Comparison of ENCODE assay signal across 8 mouse cellular contexts in genomic region chr4:133633332-133634042, GRCm38 (mm10). TPM values are rescaled to one million over a fixed set of nuclear protein-coding genes. Genes with fewer than 3 reads are reported as not detected.
A peak's percentile ranks its signal among the peaks of the same experiment; 100 is the strongest.
DNase-seq lines count a peak whose midpoint lies in the region; ATAC-seq and TF ChIP-seq lines count a peak whose summit lies in the region.

No protein-coding gene starts in this region.

- peak; percentile 84; the same call in 1 of the 2 replicates for ATAC-seq in cerebellum, adult (ENCODE audit: insufficient number of reproducible peaks, low FRiP score, low TSS enrichment)
- peak; percentile 95 for ATAC-seq in forebrain, embryonic 14.5 days
- ATAC-seq in neutrophil, adult 5-6 weeks (ENCODE audit: extremely low read depth, insufficient number of reproducible peaks, low FRiP score, poor library complexity, severe bottlenecking) = peak; percentile 77

- peaks cover 57% of the 10 kb centered on the region for H3K4me1 ChIP-seq in E14TG2a.4 (replicated peaks; ENCODE audit: low read depth, low read length)
- peaks cover 8% of the 10 kb centered on the region for H3K4me1 ChIP-seq in forebrain, embryonic 14.5 days (ENCODE audit: control insufficient read depth, insufficient read depth, low read length)
- peaks cover 12% of the 10 kb centered on the region for H3K4me1 ChIP-seq in lung, adult 2 months (ENCODE audit: control insufficient read depth, insufficient read depth, low read length)

- H3K9ac ChIP-seq in forebrain, embryonic 14.5 days (ENCODE audit: low read length) = peak overlapping the region; percentile 78

- no peaks in the 10 kb centered on the region for H3K27me3 ChIP-seq in E14TG2a.4 (ENCODE audit: insufficient read depth, low read length)
- H3K27me3 ChIP-seq in forebrain, embryonic 14.5 days (replicated peaks; ENCODE audit: control insufficient read depth, insufficient read depth, low read length) = no peaks in the 10 kb centered on the region

- peaks cover 29% of the 10 kb centered on the region for H3K36me3 ChIP-seq in E14TG2a.4 (ENCODE audit: insufficient read depth, low read length)
- H3K36me3 ChIP-seq in forebrain, embryonic 14.5 days (ENCODE audit: control insufficient read depth, insufficient read depth, low read length) = no peaks in the 10 kb centered on the region

- H3K9me3 ChIP-seq in E14TG2a.4 (ENCODE audit: low read length) = no peaks in the 10 kb centered on the region
- H3K9me3 ChIP-seq in forebrain, embryonic 14.5 days (replicated peaks; ENCODE audit: control insufficient read depth, low read length) = no peaks in the 10 kb centered on the region

- peak overlapping the region; percentile 82 for H3K27ac ChIP-seq in forebrain, embryonic 14.5 days (ENCODE audit: low read depth, low read length)

- peak; percentile 82 for DNase-seq in forebrain, embryonic 14.5 days (ENCODE audit: low spot score)
- DNase-seq in heart, postnatal 14 days = peak; percentile 96 to 97
- DNase-seq in layer of hippocampus, adult 18-20 months (ENCODE audit: low spot score in 2 of 2) = peak; percentile 78 to 90
- peak; percentile 90 for DNase-seq in lung, adult 2 months
- DNase-seq in thymus, adult 18-20 months = peak; percentile 78 to 79

- peak overlapping the region; percentile 70 for H3K4me2 ChIP-seq in forebrain, embryonic 14.5 days (ENCODE audit: low read length)

- no peak for TF ChIP-seq POLR2A in lung, adult 2 months (IDR thresholded peaks at IDR 0.05; ENCODE audit: borderline replicate concordance, extremely low read depth, low read depth, low read length)

- TF ChIP-seq CTCF in E14TG2a.4 (conservative IDR thresholded peaks at IDR 0.05; ENCODE audit: low read length) = peak; percentile 25; the same call in 1 of the 2 replicates
- TF ChIP-seq CTCF in lung, adult 2 months (IDR thresholded peaks at IDR 0.05; ENCODE audit: insufficient read depth, low read length) = peak; percentile 35; the same call in 1 of the 2 replicates

- WGBS in forebrain, embryonic 14.5 days = 11% methylated on average over 33 of the region's 47 CpGs
- 12% methylated on average over 37 of the region's 47 CpGs for WGBS in lung, adult 2 months

- intact Hi-C loops in heart, postnatal 14 days (cut with DNase I) = loop anchor here (2.0 kb wide), 2 partner anchors 17 to 25 kb away; partner anchors contain the start of gene Zdhhc18

- H3K4me3 ChIP-seq in E14TG2a.4 (replicated peaks; ENCODE audit: low read length) = peak overlapping the region; percentile 88
- peak overlapping the region; percentile 70 for H3K4me3 ChIP-seq in forebrain, embryonic 14.5 days (ENCODE audit: low read depth, low read length)
- peak overlapping the region; percentile 61 for H3K4me3 ChIP-seq in lung, adult 2 months (replicated peaks; ENCODE audit: extremely low read depth, low read depth, low read length)

RNA-seq across cellular contexts. Expression of gene Zdhhc18, which starts 16.5 kb away (rescaled TPM):
- polyA plus RNA-seq in forebrain, embryonic 14.5 days (2014; fragmentation: Nextera tagmentation; extraction: Ambion mirVana) = 2.0 and 2.5 TPM in 2 replicates
- 10 to 100 TPM; 17.6 to 21.6 TPM for total RNA-seq in heart, postnatal 14 days (2021)
- 10 to 100 TPM; 32.3 to 33.8 TPM for total RNA-seq in layer of hippocampus, adult 18-20 months (2021)
- polyA plus RNA-seq in lung, adult 2 months (2012; rRNA removed) = 79.1 and 85.6 TPM in 2 replicates
- total RNA-seq in neutrophil, adult 5-6 weeks (2017) = 91.5 and 99.5 TPM in 2 replicates

RNA-seq across cellular contexts. Expression of gene Sfn, which starts 31.5 kb away (rescaled TPM):
- 0.84 and 1.1 TPM in 2 replicates for polyA plus RNA-seq in forebrain, embryonic 14.5 days (2014; fragmentation: Nextera tagmentation; extraction: Ambion mirVana)
- total RNA-seq in heart, postnatal 14 days (2021) = 1 to 10 TPM; 1.9 TPM
- 1 to 10 TPM; 2.7 to 3.2 TPM for total RNA-seq in layer of hippocampus, adult 18-20 months (2021)
- polyA plus RNA-seq in lung, adult 2 months (2012; rRNA removed) = 13.0 and 107 TPM in 2 replicates
- total RNA-seq in neutrophil, adult 5-6 weeks (2017) = 48.1 and 58.3 TPM in 2 replicates

RNA-seq across cellular contexts. Expression of gene Pigv, which starts 39.0 kb away (rescaled TPM):
- 7.0 and 8.1 TPM in 2 replicates for polyA plus RNA-seq in forebrain, embryonic 14.5 days (2014; fragmentation: Nextera tagmentation; extraction: Ambion mirVana)
- total RNA-seq in heart, postnatal 14 days (2021) = 10 to 100 TPM; 10.4 to 10.7 TPM
- total RNA-seq in layer of hippocampus, adult 18-20 months (2021) = 10 to 100 TPM in 1 of 2 experiments, 1 to 10 TPM in 1; 9.4 to 12.3 TPM
- 13.6 and 15.9 TPM in 2 replicates for polyA plus RNA-seq in lung, adult 2 months (2012; rRNA removed)
- 13.2 and 22.0 TPM in 2 replicates for total RNA-seq in neutrophil, adult 5-6 weeks (2017)

RNA-seq across cellular contexts. Expression of gene Gpn2, which starts 49.3 kb away (rescaled TPM):
- 29.3 and 30.1 TPM in 2 replicates for polyA plus RNA-seq in forebrain, embryonic 14.5 days (2014; fragmentation: Nextera tagmentation; extraction: Ambion mirVana)
- total RNA-seq in heart, postnatal 14 days (2021) = 1 to 10 TPM; 7.7 to 8.6 TPM
- total RNA-seq in layer of hippocampus, adult 18-20 months (2021) = 10 to 100 TPM; 10.7 to 12.1 TPM
- polyA plus RNA-seq in lung, adult 2 months (2012; rRNA removed) = 40.8 and 43.3 TPM in 2 replicates
- total RNA-seq in neutrophil, adult 5-6 weeks (2017) = 12.1 and 22.1 TPM in 2 replicates

RNA-seq across cellular contexts. Expression of gene Gpatch3, which starts 58.9 kb away (rescaled TPM):
- 6.5 and 6.6 TPM in 2 replicates for polyA plus RNA-seq in forebrain, embryonic 14.5 days (2014; fragmentation: Nextera tagmentation; extraction: Ambion mirVana)
- total RNA-seq in heart, postnatal 14 days (2021) = 1 to 10 TPM; 4.2 to 4.9 TPM
- total RNA-seq in layer of hippocampus, adult 18-20 months (2021) = 10 to 100 TPM in 1 of 2 experiments, 1 to 10 TPM in 1; 9.6 to 10.1 TPM
- polyA plus RNA-seq in lung, adult 2 months (2012; rRNA removed) = 5.0 and 5.2 TPM in 2 replicates
- total RNA-seq in neutrophil, adult 5-6 weeks (2017) = 26.7 and 37.9 TPM in 2 replicates

Comparison
In these comparisons a context has a peak if more than half of its experiments do, and no peak if none do; other contexts are left out.
1. Peak in every context shown above with its lines: DNase-seq, ATAC-seq, H3K4me3 ChIP-seq and H3K27ac ChIP-seq.
2. RNA of gene Sfn, which starts 31.5 kb away (total RNA-seq): 48.1 to 58.3 TPM in neutrophil, adult 5-6 weeks; 2.7 to 3.2 TPM in layer of hippocampus, adult 18-20 months and 1.9 TPM in heart, postnatal 14 days; every median in the first group is over 10 times any median in the second.